Mouse (Mus musculus): ENCODE measurements around the gene Spdye4b.
A peak's percentile ranks its signal among the peaks of the same experiment; 100 is the strongest.

Spdye4b gene

GRCm38 (mm10) chr5:143220996-143221395, 40.2 kb downstream of the Spdye4b start:
- DNase-seq = no peak

GRCm38 (mm10) chr5:143222287-143222686, 41.5 kb downstream of the Spdye4b start:
- no peak for DNase-seq

GRCm38 (mm10) chr5:143226790-143227189, 46.0 kb downstream of the Spdye4b start, which contains the start of gene Spdye4a:
Spdye4a (minus strand) TSS chr5:143226890.
- DNase-seq = no peak

GRCm38 (mm10) chr5:143235028-143235693, 54.3 kb downstream of the Spdye4b start, which contains the start of gene Zfp12:
Zfp12 (plus strand) TSS chr5:143235163.
- peak; percentile 98 for DNase-seq

GRCm38 (mm10) chr5:143236036-143236435, 55.2 kb downstream of the Spdye4b start:
- DNase-seq = no peak

- DNase-seq = no peak
These were observed 64.1 kb downstream of the Spdye4b start for GRCm38 (mm10) chr5:143244926-143245325.

GRCm38 (mm10) chr5:143252039-143252438, 71.2 kb downstream of the Spdye4b start:
- no peak for DNase-seq

GRCm38 (mm10) chr5:143252791-143253185, 72.0 kb downstream of the Spdye4b start:
- DNase-seq = no peak

GRCm38 (mm10) chr5:143253186-143253880, 72.5 kb downstream of the Spdye4b start:
- peak; percentile 53 for DNase-seq

GRCm38 (mm10) chr5:143253881-143254486, 73.2 kb downstream of the Spdye4b start:
- DNase-seq = peak; percentile 54
